Mouse (Mus musculus) heart, embryonic 15.5 days (tissue): ENCODE measurements around the gene Phxr2. TPM values are rescaled to one million over a fixed set of nuclear protein-coding genes. Genes with fewer than 3 reads are reported as not detected.
A peak's percentile ranks its signal among the peaks of the same experiment; 100 is the strongest.

Source experiments
- ATAC-seq: fragments of 200-750 bp; cut with Nextera tagmentation; replicated peaks from 2 replicates; pipeline ENCODE4 v1.8.0; 2017; ENCODE audit warnings: low read depth, moderate TSS enrichment; ENCODE audit not compliant: insufficient number of reproducible peaks, insufficient read depth, low FRiP score
- H3K27ac ChIP-seq: fragments of 300-500 bp; sonication (generic); 2 replicates; pipeline ENCODE4 v1.5.1; 2015; ENCODE audit warnings: mild to moderate bottlenecking, inconsistent platforms
- H3K27me3 ChIP-seq: fragments of 300-500 bp; sonication (generic); 2 replicates; pipeline ENCODE4 v1.6.1; 2015; ENCODE audit warnings: inconsistent platforms
- H3K36me3 ChIP-seq: fragments of 300-500 bp; sonication (generic); 2 replicates; pipeline ENCODE4 v1.6.1; 2015; ENCODE audit warnings: mild to moderate bottlenecking, inconsistent platforms
- H3K4me1 ChIP-seq: fragments of 300-500 bp; sonication (generic); replicated peaks from 2 replicates; pipeline ENCODE4 v1.6.1; 2015; ENCODE audit warnings: inconsistent platforms
- H3K4me2 ChIP-seq: fragments of 300-500 bp; sonication (generic); 2 replicates; pipeline ENCODE4 v1.6.1; 2015; ENCODE audit warnings: inconsistent platforms, mild to moderate bottlenecking, moderate library complexity
- H3K4me3 ChIP-seq: fragments of 300-500 bp; sonication (generic); 2 replicates; pipeline ENCODE4 v1.5.1; 2015; ENCODE audit warnings: mild to moderate bottlenecking, inconsistent platforms
- H3K9ac ChIP-seq: fragments of 300-500 bp; sonication (generic); 2 replicates; pipeline ENCODE4 v1.6.1; 2015; ENCODE audit warnings: mild to moderate bottlenecking, inconsistent platforms
- H3K9me3 ChIP-seq: fragments of 300-500 bp; sonication (generic); replicated peaks from 2 replicates; pipeline ENCODE4 v1.6.1; 2016; ENCODE audit warnings: inconsistent platforms
- WGBS: fragments of 180-500 bp; shearing (Covaris S2); methylation state at CpG from one replicate; pipeline ENCODE4 v1.1.7; 2015; ENCODE audit warnings: mixed read lengths; 5-methylcytosine and 5-hydroxymethylcytosine counted together
- polyA plus RNA-seq: library from polyadenylated mRNA; unstranded; fragments of >200 nt; fragmentation: Nextera tagmentation; extraction: Ambion mirVana; gene quantifications from 2 replicates; pipeline ENCODE4 v1.2.1, GENCODE M21; 2015

The Phxr2 gene
- not detected in 2 replicates for polyA plus RNA-seq

DNA sequence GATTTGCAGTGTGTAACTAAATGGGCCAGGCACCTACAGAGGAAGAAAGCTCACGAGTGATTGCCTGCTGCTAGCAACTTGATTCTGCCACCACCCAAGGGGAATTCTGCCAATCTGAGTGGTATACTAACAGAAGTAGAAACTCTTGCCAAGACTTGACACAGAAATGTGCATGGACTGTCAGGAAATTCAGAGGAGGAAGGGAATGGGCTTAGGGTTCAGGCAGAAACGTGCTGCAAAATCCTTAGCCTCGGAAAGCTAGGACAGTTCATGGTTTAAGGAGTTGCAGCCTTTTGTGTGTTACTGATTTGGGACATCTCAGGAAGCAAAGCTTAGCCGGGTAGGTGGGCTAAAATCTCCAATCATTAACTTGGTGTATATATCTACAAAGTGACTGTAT is at the start of gene Phxr2:
Phxr2 (minus strand) TSS at position 101 of the 400 bp plus-strand sequence.
- Histone ChIP-seq H3K9me3 (no peaks in the 10 kb centered on the region), H3K27ac (no peak within 1 kb of the TSS), H3K9ac (no peak within 1 kb of the TSS), H3K4me2 (no peak within 1 kb of the TSS), H3K36me3 (no peaks in the 10 kb centered on the region), H3K4me1 (peaks cover 10% of the 10 kb centered on the region), H3K4me3 (no peak within 1 kb of the TSS), H3K27me3 (no peaks in the 10 kb centered on the region)
- no peak for ATAC-seq
- 79% methylated on average over 4 of the region's 4 CpGs for WGBS

GRCm38 (mm10) chr10:99172906-99173507 is 46.9 kb upstream of the Phxr2 start:
- H3K4me3 ChIP-seq = no peak overlapping the region
- H3K9me3 ChIP-seq = no peaks in the 10 kb centered on the region
- H3K27me3 ChIP-seq = no peaks in the 10 kb centered on the region
- no peak overlapping the region for H3K4me2 ChIP-seq
- H3K4me1 ChIP-seq = peaks cover 38% of the 10 kb centered on the region
- no peak overlapping the region; the same call in 1 of the 2 replicates for H3K27ac ChIP-seq
- WGBS = 44% methylated on average over 7 of the region's 7 CpGs
- H3K9ac ChIP-seq = no peak overlapping the region
- ATAC-seq = no peak
- no peaks in the 10 kb centered on the region for H3K36me3 ChIP-seq

DNA sequence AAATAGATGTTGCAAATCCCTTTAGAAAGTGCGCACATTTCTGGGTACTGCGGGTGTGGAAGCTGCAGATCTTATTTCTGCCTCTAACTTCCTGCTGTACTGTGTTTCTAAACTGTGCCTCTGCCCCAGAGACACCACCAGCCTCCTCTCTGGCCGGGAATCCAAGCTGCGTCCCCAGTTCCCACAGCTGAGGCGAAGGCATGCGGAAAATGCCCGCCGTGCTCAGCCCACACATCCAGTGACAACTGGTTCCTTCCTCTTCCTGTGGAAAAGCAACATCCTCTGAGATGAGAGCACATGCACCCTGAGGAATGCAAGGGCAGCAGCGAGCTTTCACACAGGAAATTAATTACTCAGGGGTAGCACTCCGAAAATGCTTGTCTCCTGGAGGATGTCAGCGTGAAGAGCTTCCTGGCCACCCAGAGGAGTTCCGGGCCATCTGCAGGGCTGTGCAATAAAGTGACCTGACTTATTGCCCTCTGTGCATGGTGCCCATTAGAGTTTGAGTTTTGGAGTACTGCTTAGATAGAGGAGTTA is 45.9 kb upstream of the Phxr2 start:
- 13% methylated on average over 12 of the region's 12 CpGs for WGBS
- H3K4me1 ChIP-seq = peaks cover 38% of the 10 kb centered on the region
- H3K27ac ChIP-seq = peak overlapping the region; percentile 68
- no peaks in the 10 kb centered on the region for H3K27me3 ChIP-seq
- H3K36me3 ChIP-seq = no peaks in the 10 kb centered on the region
- peak overlapping the region; percentile 17 for H3K4me3 ChIP-seq
- H3K9me3 ChIP-seq = no peaks in the 10 kb centered on the region
- peak overlapping the region; percentile 57 for H3K4me2 ChIP-seq
- 0 out of 2 replicates have a peak overlapping the region, but pooled peaks have one; percentile 14 for H3K9ac ChIP-seq
- peak; percentile 61 for ATAC-seq

- Histone ChIP-seq H3K9me3 (no peaks in the 10 kb centered on the region), H3K27me3 (no peaks in the 10 kb centered on the region), H3K27ac (peak overlapping the region; percentile 15), H3K4me1 (peaks cover 50% of the 10 kb centered on the region), H3K9ac (no peak overlapping the region), H3K36me3 (no peaks in the 10 kb centered on the region), H3K4me3 (no peak overlapping the region), H3K4me2 (no peak overlapping the region)
- WGBS = 52% methylated on average over 5 of the region's 5 CpGs
- ATAC-seq = no peak
Measured at GRCm38 (mm10) chr10:99169765-99170129, 43.6 kb upstream of the Phxr2 start.

GRCm38 (mm10) chr10:99168840-99169764 is 43.0 kb upstream of the Phxr2 start:
- Histone ChIP-seq H3K9me3 (no peaks in the 10 kb centered on the region), H3K9ac (no peak overlapping the region), H3K4me1 (peaks cover 50% of the 10 kb centered on the region), H3K27me3 (no peaks in the 10 kb centered on the region), H3K27ac (peak overlapping the region; percentile 15), H3K4me2 (no peak overlapping the region), H3K4me3 (no peak overlapping the region), H3K36me3 (no peaks in the 10 kb centered on the region)
- ATAC-seq = 0 out of 2 replicates have a peak, but pooled peaks have one; percentile 25
- WGBS = 56% methylated on average over 11 of the region's 11 CpGs

GRCm38 (mm10) chr10:99168404-99168803 is 42.3 kb upstream of the Phxr2 start:
- H3K27ac ChIP-seq = 0 out of 2 replicates have a peak overlapping the region, but pooled peaks have one; percentile 7
- WGBS = 69% methylated on average over 6 of the region's 6 CpGs
- no peak overlapping the region for H3K4me2 ChIP-seq
- peaks cover 50% of the 10 kb centered on the region for H3K4me1 ChIP-seq
- H3K27me3 ChIP-seq = no peaks in the 10 kb centered on the region
- no peak overlapping the region for H3K9ac ChIP-seq
- H3K9me3 ChIP-seq = no peaks in the 10 kb centered on the region
- no peak for ATAC-seq
- no peak overlapping the region for H3K4me3 ChIP-seq
- no peaks in the 10 kb centered on the region for H3K36me3 ChIP-seq

DNA sequence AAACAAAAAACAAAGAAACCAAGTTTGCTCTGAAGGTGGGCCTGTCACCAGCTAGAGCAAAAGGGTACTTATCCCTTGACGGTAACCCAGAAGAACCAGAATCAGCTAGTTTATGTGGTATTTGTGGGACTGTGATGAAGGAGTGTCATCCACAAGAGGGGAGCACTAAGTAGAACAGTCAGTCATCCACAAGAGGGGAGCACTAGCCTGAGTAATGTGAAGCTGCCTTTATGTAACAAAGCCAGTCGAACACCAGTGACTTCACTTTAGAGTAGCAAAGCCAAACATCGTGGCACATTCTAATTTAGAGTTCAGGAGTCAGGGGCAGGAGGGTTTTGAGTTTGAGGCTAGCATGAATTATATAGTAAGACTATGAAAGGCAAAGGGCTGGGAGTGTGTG is 40.3 kb upstream of the Phxr2 start:
- no peaks in the 10 kb centered on the region for H3K36me3 ChIP-seq
- ATAC-seq = no peak
- 67% methylated on average over 3 of the region's 3 CpGs for WGBS
- no peak overlapping the region for H3K27ac ChIP-seq
- H3K9ac ChIP-seq = no peak overlapping the region
- H3K4me1 ChIP-seq = peaks cover 35% of the 10 kb centered on the region
- no peak overlapping the region for H3K4me2 ChIP-seq
- no peaks in the 10 kb centered on the region for H3K27me3 ChIP-seq
- H3K4me3 ChIP-seq = no peak overlapping the region
- no peaks in the 10 kb centered on the region for H3K9me3 ChIP-seq

DNA sequence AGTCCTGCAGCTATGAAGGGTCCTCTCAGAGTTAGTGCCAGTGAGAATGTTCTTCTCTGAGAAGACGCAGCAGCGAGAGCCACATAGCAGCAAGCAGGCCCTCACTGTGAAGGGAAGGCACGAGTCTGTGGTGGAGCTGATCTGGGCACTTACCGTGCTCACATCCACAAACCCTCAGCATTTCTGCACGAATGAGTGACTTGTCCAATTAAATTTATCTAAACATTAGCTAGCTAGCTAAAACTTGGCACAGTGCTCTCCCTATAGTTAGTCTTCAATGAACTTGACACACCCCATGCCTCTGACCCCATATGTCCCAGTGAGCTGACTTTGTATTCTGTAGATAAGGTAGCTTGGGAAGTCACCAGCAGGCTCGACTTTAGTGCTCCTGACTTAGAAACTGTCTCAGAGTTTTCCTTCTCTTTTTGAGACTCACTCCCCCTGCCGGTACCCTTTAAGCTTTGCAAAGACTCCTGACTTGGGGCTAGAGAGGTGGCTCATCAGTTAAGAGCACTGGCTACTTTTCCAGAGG is 39.7 kb upstream of the Phxr2 start:
- 50% methylated on average over 7 of the region's 7 CpGs for WGBS
- Histone ChIP-seq H3K4me1 (peaks cover 31% of the 10 kb centered on the region), H3K27ac (peak overlapping the region; percentile 46), H3K27me3 (no peaks in the 10 kb centered on the region), H3K4me3 (no peak overlapping the region), H3K4me2 (no peak overlapping the region), H3K36me3 (0 out of 2 replicates have a peak, but pooled peaks cover under 1% of the 10 kb centered on the region), H3K9me3 (no peaks in the 10 kb centered on the region), H3K9ac (no peak overlapping the region)
- ATAC-seq = no peak

GRCm38 (mm10) chr10:99164871-99165477 is 38.8 kb upstream of the Phxr2 start:
- H3K4me3 ChIP-seq = no peak overlapping the region
- H3K9me3 ChIP-seq = no peaks in the 10 kb centered on the region
- H3K4me1 ChIP-seq = peaks cover 27% of the 10 kb centered on the region
- no peaks in the 10 kb centered on the region for H3K27me3 ChIP-seq
- WGBS = 37% methylated on average over 13 of the region's 13 CpGs
- H3K27ac ChIP-seq = peak overlapping the region; percentile 46; the same call in 1 of the 2 replicates
- H3K36me3 ChIP-seq = 0 out of 2 replicates have a peak, but pooled peaks cover 3% of the 10 kb centered on the region
- peak overlapping the region; percentile 39 for H3K4me2 ChIP-seq
- no peak overlapping the region for H3K9ac ChIP-seq
- no peak for ATAC-seq

DNA sequence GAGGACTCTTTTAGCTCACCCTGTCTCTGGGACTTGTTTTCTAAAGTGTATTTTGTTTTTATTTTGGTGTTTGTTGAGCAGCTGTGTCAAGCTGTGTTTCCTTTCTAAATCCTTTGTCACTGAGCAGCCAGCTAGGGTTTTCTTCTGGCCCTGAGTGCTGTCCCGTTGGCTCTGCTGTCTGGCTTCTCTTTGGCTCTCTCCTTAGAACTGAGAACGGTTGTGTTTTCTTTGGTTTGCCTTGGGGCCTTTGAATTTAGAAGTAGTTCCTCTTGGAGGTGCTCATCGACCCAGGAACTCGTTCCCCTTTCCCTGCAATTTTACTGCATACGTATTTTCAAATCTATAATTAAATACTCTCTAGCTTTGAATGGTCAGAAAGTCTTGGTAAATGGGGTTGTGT is 36.9 kb upstream of the Phxr2 start:
- H3K27ac ChIP-seq = no peak overlapping the region
- H3K4me3 ChIP-seq = no peak overlapping the region
- no peaks in the 10 kb centered on the region for H3K27me3 ChIP-seq
- no peak for ATAC-seq
- no peak overlapping the region for H3K4me2 ChIP-seq
- peaks cover 12% of the 10 kb centered on the region for H3K4me1 ChIP-seq
- WGBS = 93% methylated on average over 5 of the region's 5 CpGs
- 0 out of 2 replicates have a peak, but pooled peaks cover 3% of the 10 kb centered on the region for H3K36me3 ChIP-seq
- no peaks in the 10 kb centered on the region for H3K9me3 ChIP-seq
- H3K9ac ChIP-seq = no peak overlapping the region
